Mouse (Mus musculus): ENCODE data around the gene Ifi47. TPM values are rescaled to one million over a fixed set of nuclear protein-coding genes. Genes with fewer than 3 reads are reported as not detected.

Gene Ifi47
- polyA plus RNA-seq, 1 experiment from 2014 or later: 1.3 TPM

DNA sequence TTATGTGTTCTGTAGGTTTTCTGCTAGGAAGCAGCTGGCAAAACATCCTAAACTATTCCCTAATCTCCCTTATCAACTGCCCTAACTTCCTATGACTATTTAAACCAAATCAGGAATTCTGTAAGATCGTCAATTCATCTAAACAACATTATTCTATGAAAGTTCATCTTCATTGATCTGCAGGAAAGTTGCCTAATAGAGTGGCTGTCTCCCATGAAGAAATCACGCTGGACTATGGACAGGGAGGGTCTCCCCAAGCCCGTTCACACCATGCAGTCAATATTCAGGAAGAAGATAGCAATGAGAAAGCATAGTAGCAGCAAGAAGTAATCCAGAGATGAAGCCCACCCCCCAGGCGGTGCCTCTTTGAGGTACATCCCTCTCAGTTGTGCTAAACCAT is 14.8 kb downstream of the Ifi47 start:
- whole genome bisulfite sequencing: 61% methylated on average over 4 of the region's 4 CpGs
- ATAC-seq (ENCODE audit: extremely low read depth, insufficient number of reproducible peaks, low FRiP score, low TSS enrichment): no peak
- H3K4me1 ChIP-seq: peaks cover 8% of the 10 kb centered on the region
- no peak overlapping the region for H3K27ac ChIP-seq (replicated peaks)
- no peaks in the 10 kb centered on the region for H3K9me3 ChIP-seq
- H3K9ac ChIP-seq: no peak overlapping the region
- H3K27me3 ChIP-seq (replicated peaks): no peaks in the 10 kb centered on the region
- no peak overlapping the region for H3K4me2 ChIP-seq
- no peak overlapping the region for H3K4me3 ChIP-seq
- H3K36me3 ChIP-seq: no peaks in the 10 kb centered on the region

DNA sequence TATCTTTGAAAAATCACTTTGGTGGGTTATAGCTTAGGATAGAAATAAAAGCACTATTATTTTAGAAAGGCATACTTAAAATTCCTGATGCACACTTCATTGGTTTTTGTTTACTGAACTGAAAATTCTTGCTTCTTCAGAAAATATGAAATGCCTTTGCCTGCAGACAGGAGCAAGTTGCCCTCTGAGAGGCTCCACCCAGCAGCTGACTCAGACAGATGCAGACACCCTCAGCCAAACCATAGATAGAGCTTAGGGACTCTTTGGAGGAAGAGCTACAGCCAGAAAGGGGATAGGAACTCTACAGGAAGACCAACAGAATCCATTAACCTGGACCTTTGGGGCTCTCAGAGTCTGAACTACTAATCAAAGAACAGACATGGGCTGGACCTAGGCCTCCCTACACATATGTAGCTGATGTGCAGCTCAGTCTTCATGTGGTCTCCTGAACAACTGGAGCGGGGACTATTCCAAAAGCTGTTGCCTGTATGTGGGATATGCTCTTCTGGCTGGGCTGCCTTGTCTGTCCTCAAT is 15.7 kb downstream of the Ifi47 start:
- H3K36me3 ChIP-seq: no peaks in the 10 kb centered on the region
- H3K9me3 ChIP-seq: no peaks in the 10 kb centered on the region
- peaks cover 8% of the 10 kb centered on the region for H3K4me1 ChIP-seq
- no peak for ATAC-seq (ENCODE audit: extremely low read depth, insufficient number of reproducible peaks, low FRiP score, low TSS enrichment)
- H3K27me3 ChIP-seq (replicated peaks): no peaks in the 10 kb centered on the region
- H3K9ac ChIP-seq: no peak overlapping the region
- no peak overlapping the region for H3K27ac ChIP-seq (replicated peaks)
- H3K4me3 ChIP-seq: no peak overlapping the region
- WGBS: 93% methylated on average over 1 of the region's 1 CpGs
- no peak overlapping the region for H3K4me2 ChIP-seq

DNA sequence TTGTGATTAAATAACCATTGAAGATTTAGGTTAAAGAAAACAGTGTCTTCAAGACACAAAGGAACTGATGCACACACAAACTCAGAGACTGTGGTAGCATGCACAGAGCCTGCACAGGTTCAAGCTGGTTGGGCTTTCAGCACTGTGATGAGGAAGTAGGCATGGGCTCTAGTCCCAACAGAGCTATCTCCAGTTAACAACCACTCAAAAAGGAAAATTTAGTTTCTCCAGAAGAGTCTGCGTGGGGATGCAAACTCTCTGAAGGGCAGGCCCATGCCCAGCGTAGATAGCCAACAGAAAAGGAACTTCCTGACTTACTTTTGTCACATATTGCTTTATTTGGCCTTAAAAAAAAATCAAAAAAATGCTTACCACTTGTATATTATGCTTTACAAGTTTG is 16.4 kb downstream of the Ifi47 start:
- H3K36me3 ChIP-seq: no peaks in the 10 kb centered on the region
- no peak overlapping the region for H3K27ac ChIP-seq (replicated peaks)
- H3K9me3 ChIP-seq: no peaks in the 10 kb centered on the region
- no peaks in the 10 kb centered on the region for H3K27me3 ChIP-seq (replicated peaks)
- 61% methylated on average over 2 of the region's 2 CpGs for WGBS
- H3K4me2 ChIP-seq: no peak overlapping the region
- no peak overlapping the region for H3K9ac ChIP-seq
- H3K4me1 ChIP-seq: peaks cover 7% of the 10 kb centered on the region
- H3K4me3 ChIP-seq: no peak overlapping the region
- no peak for ATAC-seq (ENCODE audit: extremely low read depth, insufficient number of reproducible peaks, low FRiP score, low TSS enrichment)

GRCm38 (mm10) chr11:49093861-49094660 is 17.7 kb downstream of the Ifi47 start:
- no peaks in the 10 kb centered on the region for H3K4me1 ChIP-seq
- H3K4me2 ChIP-seq: no peak overlapping the region
- H3K36me3 ChIP-seq: no peaks in the 10 kb centered on the region
- 76% methylated on average over 6 of the region's 6 CpGs for WGBS
- ATAC-seq (ENCODE audit: extremely low read depth, insufficient number of reproducible peaks, low FRiP score, low TSS enrichment): no peak
- no peak overlapping the region for H3K27ac ChIP-seq (replicated peaks)
- no peaks in the 10 kb centered on the region for H3K9me3 ChIP-seq
- H3K4me3 ChIP-seq: no peak overlapping the region
- no peak overlapping the region for H3K9ac ChIP-seq
- H3K27me3 ChIP-seq (replicated peaks): no peaks in the 10 kb centered on the region

GRCm38 (mm10) chr11:49095367-49095766 is 19.0 kb downstream of the Ifi47 start:
- Histone ChIP-seq H3K9me3 (no peaks in the 10 kb centered on the region), H3K4me2 (no peak overlapping the region), H3K36me3 (no peaks in the 10 kb centered on the region), H3K4me1 (no peaks in the 10 kb centered on the region), H3K27me3 (replicated peaks) (no peaks in the 10 kb centered on the region), H3K27ac (replicated peaks) (no peak overlapping the region), H3K9ac (no peak overlapping the region), H3K4me3 (no peak overlapping the region)
- 84% methylated on average over 4 of the region's 4 CpGs for WGBS
- no peak for ATAC-seq (ENCODE audit: extremely low read depth, insufficient number of reproducible peaks, low FRiP score, low TSS enrichment)

DNA sequence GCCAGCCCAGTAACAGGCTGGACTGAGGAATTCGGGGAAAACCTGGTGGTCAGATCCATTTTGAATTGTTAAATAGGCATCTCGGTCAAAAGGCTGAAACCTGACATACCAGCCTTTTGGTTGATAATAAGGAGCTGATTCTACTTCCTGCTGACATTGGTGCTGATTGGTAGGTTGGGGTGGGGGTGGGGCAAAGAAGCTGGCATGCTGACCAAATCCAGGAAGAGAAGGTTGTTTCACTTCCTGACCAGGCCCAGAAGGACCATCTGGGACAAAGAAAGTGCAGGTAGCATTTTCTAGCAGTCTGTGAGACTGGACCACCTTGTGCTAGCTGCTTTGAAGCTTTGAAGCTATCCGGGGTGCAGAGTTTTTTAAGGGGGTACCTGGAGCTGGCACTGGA is 24.0 kb downstream of the Ifi47 start:
- Histone ChIP-seq H3K36me3 (no peaks in the 10 kb centered on the region), H3K4me3 (no peak overlapping the region), H3K9me3 (no peaks in the 10 kb centered on the region), H3K9ac (no peak overlapping the region), H3K4me1 (peaks cover 5% of the 10 kb centered on the region; the same call in 1 of the 2 replicates), H3K27me3 (replicated peaks) (no peaks in the 10 kb centered on the region), H3K27ac (replicated peaks) (no peak overlapping the region), H3K4me2 (no peak overlapping the region)
- ATAC-seq (ENCODE audit: extremely low read depth, insufficient number of reproducible peaks, low FRiP score, low TSS enrichment): no peak
- 67% methylated on average over 3 of the region's 3 CpGs for WGBS

GRCm38 (mm10) chr11:49101500-49101899 is 25.1 kb downstream of the Ifi47 start:
- 31% methylated on average over 5 of the region's 5 CpGs for WGBS
- no peak overlapping the region for H3K4me3 ChIP-seq
- H3K27ac ChIP-seq (replicated peaks): no peak overlapping the region
- no peak overlapping the region for H3K4me2 ChIP-seq
- H3K9me3 ChIP-seq: no peaks in the 10 kb centered on the region
- H3K9ac ChIP-seq: no peak overlapping the region
- H3K27me3 ChIP-seq (replicated peaks): no peaks in the 10 kb centered on the region
- H3K4me1 ChIP-seq: peaks cover 5% of the 10 kb centered on the region; the same call in 1 of the 2 replicates
- ATAC-seq (ENCODE audit: extremely low read depth, insufficient number of reproducible peaks, low FRiP score, low TSS enrichment): no peak
- no peaks in the 10 kb centered on the region for H3K36me3 ChIP-seq

- Histone ChIP-seq H3K9ac (peak overlapping the region; percentile 52; the same call in 1 of the 2 replicates), H3K36me3 (no peaks in the 10 kb centered on the region), H3K27me3 (replicated peaks) (no peaks in the 10 kb centered on the region), H3K4me1 (peaks cover 5% of the 10 kb centered on the region; the same call in 1 of the 2 replicates), H3K4me2 (peak overlapping the region; percentile 46), H3K27ac (replicated peaks) (no peak overlapping the region; the same call in 1 of the 2 replicates), H3K9me3 (no peaks in the 10 kb centered on the region), H3K4me3 (no peak overlapping the region)
- no peak for ATAC-seq (ENCODE audit: extremely low read depth, insufficient number of reproducible peaks, low FRiP score, low TSS enrichment)
- WGBS: 14% methylated on average over 8 of the region's 8 CpGs
Measured at GRCm38 (mm10) chr11:49103047-49103693, 26.8 kb downstream of the Ifi47 start.

GRCm38 (mm10) chr11:49105752-49106151 is 29.4 kb downstream of the Ifi47 start:
- WGBS: 50% methylated on average over 1 of the region's 1 CpGs
- H3K27me3 ChIP-seq (replicated peaks): 0 out of 2 replicates have a peak, but pooled peaks cover 3% of the 10 kb centered on the region
- H3K9ac ChIP-seq: no peak overlapping the region
- no peak overlapping the region for H3K4me3 ChIP-seq
- H3K36me3 ChIP-seq: no peaks in the 10 kb centered on the region
- no peaks in the 10 kb centered on the region for H3K9me3 ChIP-seq
- no peak overlapping the region for H3K4me2 ChIP-seq
- ATAC-seq (ENCODE audit: extremely low read depth, insufficient number of reproducible peaks, low FRiP score, low TSS enrichment): no peak
- no peak overlapping the region for H3K27ac ChIP-seq (replicated peaks)
- H3K4me1 ChIP-seq: peaks cover 5% of the 10 kb centered on the region; the same call in 1 of the 2 replicates

- H3K9me3 ChIP-seq: no peaks in the 10 kb centered on the region
Measured at GRCm38 (mm10) chr11:49107650-49108537, 31.5 kb downstream of the Ifi47 start.

DNA sequence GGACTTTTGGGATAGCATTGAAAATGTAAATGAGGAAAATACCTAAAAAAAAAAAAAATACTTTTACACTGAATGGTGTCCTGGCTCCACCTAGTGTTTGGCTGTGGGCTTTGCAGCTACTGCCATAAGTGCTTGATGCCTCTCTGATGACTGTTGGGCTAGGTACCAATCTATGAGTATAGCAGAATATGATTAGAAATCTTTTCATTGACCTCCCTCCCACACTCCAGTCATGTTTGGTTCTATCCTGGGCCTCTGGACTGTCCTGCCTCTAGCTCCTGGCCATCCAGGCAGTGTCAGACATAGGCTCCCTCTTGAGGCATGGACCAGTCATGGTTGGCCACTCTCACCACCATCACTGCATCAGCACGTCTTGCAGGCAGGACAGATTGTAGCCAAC is 32.4 kb downstream of the Ifi47 start:
- no peaks in the 10 kb centered on the region for H3K9me3 ChIP-seq
- H3K4me1 ChIP-seq: no peaks in the 10 kb centered on the region
- H3K4me3 ChIP-seq: no peak overlapping the region
- 0 out of 2 replicates have a peak, but pooled peaks cover 3% of the 10 kb centered on the region for H3K27me3 ChIP-seq (replicated peaks)
- H3K36me3 ChIP-seq: no peaks in the 10 kb centered on the region
- no peak overlapping the region for H3K4me2 ChIP-seq
- 36% methylated on average over 1 of the region's 1 CpGs for WGBS
- no peak for ATAC-seq (ENCODE audit: extremely low read depth, insufficient number of reproducible peaks, low FRiP score, low TSS enrichment)
- H3K27ac ChIP-seq (replicated peaks): no peak overlapping the region
- no peak overlapping the region for H3K9ac ChIP-seq

More at GRCm38 (mm10) chr11:49107650-49108537, 31.5 kb downstream of the Ifi47 start:
- no peak overlapping the region for H3K4me3 ChIP-seq
- ATAC-seq (ENCODE audit: extremely low read depth, insufficient number of reproducible peaks, low FRiP score, low TSS enrichment): no peak
- 66% methylated on average over 10 of the region's 10 CpGs for WGBS
- H3K27ac ChIP-seq (replicated peaks): no peak overlapping the region
- H3K9ac ChIP-seq: no peak overlapping the region
- H3K4me2 ChIP-seq: no peak overlapping the region
- H3K4me1 ChIP-seq: peaks cover 3% of the 10 kb centered on the region; the same call in 1 of the 2 replicates
- 0 out of 2 replicates have a peak, but pooled peaks cover 3% of the 10 kb centered on the region for H3K27me3 ChIP-seq (replicated peaks)
- H3K36me3 ChIP-seq: no peaks in the 10 kb centered on the region

All from heart, embryonic 13.5 days (tissue).